Mouse (Mus musculus): Measurements from ENCODE around the gene A430078G23Rik. TPM values are rescaled to one million over a fixed set of nuclear protein-coding genes. Genes with fewer than 3 reads are reported as not detected.
A peak's percentile ranks its signal among the peaks of the same experiment; 100 is the strongest.

The A430078G23Rik gene
- polyA plus RNA-seq, 1 experiment = not detected

GRCm38 (mm10) chr8:3421507-3421906 is 68.3 kb downstream of the A430078G23Rik start:
- H3ac ChIP-seq (ENCODE audit: control insufficient read depth, insufficient read length) = no peak overlapping the region
- TF ChIP-seq TCF3 (IDR thresholded peaks at IDR 0.05; ENCODE audit: insufficient read length, low read depth) (no peak), CEBPB (IDR thresholded peaks at IDR 0.05; ENCODE audit: insufficient read depth, poor library complexity, severe bottlenecking) (no peak), MYOD1 (IDR thresholded peaks at IDR 0.05; ENCODE audit: control insufficient read depth in 1 of 3, insufficient read length in 2 of 3, low read depth in 2 of 3) (no peak), REST (IDR thresholded peaks at IDR 0.05; ENCODE audit: insufficient read depth, insufficient read length) (no peak), POLR2AphosphoS2 (IDR thresholded peaks at IDR 0.05; ENCODE audit: insufficient read length, low read depth) (no peak), MAX (IDR thresholded peaks at IDR 0.05; ENCODE audit: low read depth) (no peak), E2F4 (IDR thresholded peaks at IDR 0.05; ENCODE audit: insufficient read depth) (no peak)
- no peaks in the 10 kb centered on the region for H3K36me3 ChIP-seq (ENCODE audit: control insufficient read depth, insufficient read depth)
- no peak overlapping the region for H3K4me2 ChIP-seq (ENCODE audit: low read depth)
- H3K27me3 ChIP-seq (ENCODE audit: control insufficient read depth, insufficient read depth, insufficient read length) = no peaks in the 10 kb centered on the region
- H3K79me2 ChIP-seq (ENCODE audit: control insufficient read depth, insufficient read depth) = peaks cover 14% of the 10 kb centered on the region
- H3K4me3 ChIP-seq = no peak overlapping the region

GRCm38 (mm10) chr8:3425217-3425616 is 72.0 kb downstream of the A430078G23Rik start:
- Histone ChIP-seq H3ac (ENCODE audit: control insufficient read depth, insufficient read length) (no peak overlapping the region), H3K36me3 (ENCODE audit: control insufficient read depth, insufficient read depth) (no peaks in the 10 kb centered on the region), H3K4me3 (no peak overlapping the region), H3K27me3 (ENCODE audit: control insufficient read depth, insufficient read depth, insufficient read length) (no peaks in the 10 kb centered on the region), H3K79me2 (ENCODE audit: control insufficient read depth, insufficient read depth) (peaks cover 4% of the 10 kb centered on the region), H3K4me2 (ENCODE audit: low read depth) (no peak overlapping the region)
- no peak for TF ChIP-seq MYOG (IDR thresholded peaks at IDR 0.05; ENCODE audit: control insufficient read depth in 1 of 3, insufficient read depth in 1 of 3, insufficient read length in 2 of 3, low read depth in 2 of 3)
- no peak for TF ChIP-seq MAX (IDR thresholded peaks at IDR 0.05; ENCODE audit: low read depth)
- TF ChIP-seq REST (IDR thresholded peaks at IDR 0.05; ENCODE audit: insufficient read depth, insufficient read length) = no peak
- no peak for TF ChIP-seq POLR2A (IDR thresholded peaks at IDR 0.05; ENCODE audit: insufficient read length, low read depth)
- no peak for TF ChIP-seq POLR2AphosphoS2 (IDR thresholded peaks at IDR 0.05; ENCODE audit: insufficient read length, low read depth)
- no peak for TF ChIP-seq CEBPB (IDR thresholded peaks at IDR 0.05; ENCODE audit: insufficient read depth, poor library complexity, severe bottlenecking)
- no peak for TF ChIP-seq E2F4 (IDR thresholded peaks at IDR 0.05; ENCODE audit: insufficient read depth)
- no peak for TF ChIP-seq TCF3 (IDR thresholded peaks at IDR 0.05; ENCODE audit: insufficient read length, low read depth)
- TF ChIP-seq USF1 (IDR thresholded peaks at IDR 0.05; ENCODE audit: low read depth) = no peak
- TF ChIP-seq MYOD1 (IDR thresholded peaks at IDR 0.05; ENCODE audit: control insufficient read depth in 1 of 3, insufficient read length in 2 of 3, low read depth in 2 of 3) = no peak
- no peak for TF ChIP-seq SRF (IDR thresholded peaks at IDR 0.05; ENCODE audit: control insufficient read depth, insufficient read length, low read depth)
- TF ChIP-seq TCF12 (IDR thresholded peaks at IDR 0.05; ENCODE audit: insufficient read depth, poor library complexity, severe bottlenecking) = no peak

- Histone ChIP-seq H3K27me3 (ENCODE audit: control insufficient read depth, insufficient read depth, insufficient read length) (no peaks in the 10 kb centered on the region), H3K4me2 (ENCODE audit: low read depth) (no peak overlapping the region), H3ac (ENCODE audit: control insufficient read depth, insufficient read length) (no peak overlapping the region), H3K4me3 (no peak overlapping the region), H3K36me3 (ENCODE audit: control insufficient read depth, insufficient read depth) (peaks cover 5% of the 10 kb centered on the region), H3K79me2 (ENCODE audit: control insufficient read depth, insufficient read depth) (no peaks in the 10 kb centered on the region)
- no peak for TF ChIP-seq CEBPB (IDR thresholded peaks at IDR 0.05; ENCODE audit: insufficient read depth, poor library complexity, severe bottlenecking)
- TF ChIP-seq REST (IDR thresholded peaks at IDR 0.05; ENCODE audit: insufficient read depth, insufficient read length) = no peak
- no peak for TF ChIP-seq MYOD1 (IDR thresholded peaks at IDR 0.05; ENCODE audit: control insufficient read depth in 1 of 3, insufficient read length in 2 of 3, low read depth in 2 of 3)
- no peak for TF ChIP-seq E2F4 (IDR thresholded peaks at IDR 0.05; ENCODE audit: insufficient read depth)
- no peak for TF ChIP-seq POLR2A (IDR thresholded peaks at IDR 0.05; ENCODE audit: insufficient read length, low read depth)
- TF ChIP-seq USF1 (IDR thresholded peaks at IDR 0.05; ENCODE audit: low read depth) = no peak
- TF ChIP-seq MAX (IDR thresholded peaks at IDR 0.05; ENCODE audit: low read depth) = no peak
- no peak for TF ChIP-seq POLR2AphosphoS2 (IDR thresholded peaks at IDR 0.05; ENCODE audit: insufficient read length, low read depth)
- TF ChIP-seq TCF3 (IDR thresholded peaks at IDR 0.05; ENCODE audit: insufficient read length, low read depth) = no peak
- TF ChIP-seq SRF (IDR thresholded peaks at IDR 0.05; ENCODE audit: control insufficient read depth, insufficient read length, low read depth) = no peak
- no peak for TF ChIP-seq TCF12 (IDR thresholded peaks at IDR 0.05; ENCODE audit: insufficient read depth, poor library complexity, severe bottlenecking)
- no peak for TF ChIP-seq MYOG (IDR thresholded peaks at IDR 0.05; ENCODE audit: control insufficient read depth in 1 of 3, insufficient read depth in 1 of 3, insufficient read length in 2 of 3, low read depth in 2 of 3)
Observed at GRCm38 (mm10) chr8:3426211-3426610, 73.0 kb downstream of the A430078G23Rik start.

- Histone ChIP-seq H3K79me2 (ENCODE audit: control insufficient read depth, insufficient read depth) (no peaks in the 10 kb centered on the region), H3K27me3 (ENCODE audit: control insufficient read depth, insufficient read depth, insufficient read length) (no peaks in the 10 kb centered on the region), H3K4me3 (no peak overlapping the region), H3K36me3 (ENCODE audit: control insufficient read depth, insufficient read depth) (peaks cover 10% of the 10 kb centered on the region), H3K4me2 (ENCODE audit: low read depth) (no peak overlapping the region), H3ac (ENCODE audit: control insufficient read depth, insufficient read length) (no peak overlapping the region)
- TF ChIP-seq POLR2AphosphoS2 (IDR thresholded peaks at IDR 0.05; ENCODE audit: insufficient read length, low read depth) (no peak), MYOD1 (IDR thresholded peaks at IDR 0.05; ENCODE audit: control insufficient read depth in 1 of 3, insufficient read length in 2 of 3, low read depth in 2 of 3) (peak in 2 of 3 experiments; percentile 6 to 53)
Observed at GRCm38 (mm10) chr8:3428426-3428825, 75.2 kb downstream of the A430078G23Rik start.

GRCm38 (mm10) chr8:3429966-3430365 is 76.8 kb downstream of the A430078G23Rik start:
- peaks cover 13% of the 10 kb centered on the region for H3K36me3 ChIP-seq (ENCODE audit: control insufficient read depth, insufficient read depth)
- peak overlapping the region; percentile 30 for H3K4me2 ChIP-seq (ENCODE audit: low read depth)
- TF ChIP-seq SRF (IDR thresholded peaks at IDR 0.05; ENCODE audit: control insufficient read depth, insufficient read length, low read depth) (no peak), TCF12 (IDR thresholded peaks at IDR 0.05; ENCODE audit: insufficient read depth, poor library complexity, severe bottlenecking) (no peak), MYOG (IDR thresholded peaks at IDR 0.05; ENCODE audit: control insufficient read depth in 1 of 3, insufficient read depth in 1 of 3, insufficient read length in 2 of 3, low read depth in 2 of 3) (no peak), CEBPB (IDR thresholded peaks at IDR 0.05; ENCODE audit: insufficient read depth, poor library complexity, severe bottlenecking) (no peak), POLR2AphosphoS2 (IDR thresholded peaks at IDR 0.05; ENCODE audit: insufficient read length, low read depth) (no peak), REST (IDR thresholded peaks at IDR 0.05; ENCODE audit: insufficient read depth, insufficient read length) (no peak), MYOD1 (IDR thresholded peaks at IDR 0.05; ENCODE audit: control insufficient read depth in 1 of 3, insufficient read length in 2 of 3, low read depth in 2 of 3) (no peak), E2F4 (IDR thresholded peaks at IDR 0.05; ENCODE audit: insufficient read depth) (no peak), POLR2A (IDR thresholded peaks at IDR 0.05; ENCODE audit: insufficient read length, low read depth) (no peak), USF1 (IDR thresholded peaks at IDR 0.05; ENCODE audit: low read depth) (no peak), MAX (IDR thresholded peaks at IDR 0.05; ENCODE audit: low read depth) (no peak), TCF3 (IDR thresholded peaks at IDR 0.05; ENCODE audit: insufficient read length, low read depth) (no peak)
- H3K27me3 ChIP-seq (ENCODE audit: control insufficient read depth, insufficient read depth, insufficient read length) = no peaks in the 10 kb centered on the region
- H3ac ChIP-seq (ENCODE audit: control insufficient read depth, insufficient read length) = no peak overlapping the region
- H3K4me3 ChIP-seq = no peak overlapping the region
- H3K79me2 ChIP-seq (ENCODE audit: control insufficient read depth, insufficient read depth) = no peaks in the 10 kb centered on the region

Data from myocyte (in vitro differentiated cells).